Mouse (Mus musculus) forebrain, embryonic 13.5 days (tissue): Measurements from ENCODE around the gene Il23r. TPM values are rescaled to one million over a fixed set of nuclear protein-coding genes. Genes with fewer than 3 reads are reported as not detected.
"Not testable (repeated sequence)": the region's sequence is repeated elsewhere in the genome, so short reads cannot be mapped to it uniquely, and the experiment has no call there.

ENCODE experiments used
- ATAC-seq: fragments of 200-750 bp; cut with Nextera tagmentation; 2 replicates; pipeline ENCODE4 v1.8.0; 2017
- H3K27ac ChIP-seq: fragments of 300-500 bp; sonication (generic); 2 replicates; pipeline ENCODE4 v1.5.1; 2015; ENCODE audit warnings: inconsistent platforms, mild to moderate bottlenecking, moderate library complexity
- H3K27me3 ChIP-seq: fragments of 300-500 bp; sonication (generic); 2 replicates; pipeline ENCODE4 v1.6.1; 2015; ENCODE audit warnings: mild to moderate bottlenecking, inconsistent platforms
- H3K36me3 ChIP-seq: fragments of 300-500 bp; sonication (generic); 2 replicates; pipeline ENCODE4 v1.6.1; 2015; ENCODE audit warnings: mild to moderate bottlenecking, inconsistent platforms; ENCODE audit not compliant: poor library complexity, severe bottlenecking
- H3K4me1 ChIP-seq: fragments of 300-500 bp; sonication (generic); 2 replicates; pipeline ENCODE4 v1.6.1; 2015; ENCODE audit warnings: inconsistent platforms
- H3K4me2 ChIP-seq: fragments of 300-500 bp; sonication (generic); 2 replicates; pipeline ENCODE4 v1.6.1; 2015; ENCODE audit warnings: inconsistent platforms, mild to moderate bottlenecking, moderate library complexity
- H3K4me3 ChIP-seq: fragments of 300-500 bp; sonication (generic); 2 replicates; pipeline ENCODE4 v1.5.1; 2015; ENCODE audit warnings: mild to moderate bottlenecking, inconsistent platforms
- H3K9ac ChIP-seq: fragments of 300-500 bp; sonication (generic); 2 replicates; pipeline ENCODE4 v1.6.1; 2015; ENCODE audit warnings: mild to moderate bottlenecking, inconsistent platforms
- H3K9me3 ChIP-seq: fragments of 300-500 bp; sonication (generic); replicated peaks from 2 replicates; pipeline ENCODE4 v1.6.1; 2016; ENCODE audit warnings: inconsistent platforms
- WGBS: fragments of 180-500 bp; shearing (Covaris S2); methylation state at CpG from one replicate; pipeline ENCODE4 v1.1.7; 2015; 5-methylcytosine and 5-hydroxymethylcytosine counted together
- polyA plus RNA-seq: library from polyadenylated mRNA; unstranded; fragments of >200 nt; fragmentation: Nextera tagmentation; extraction: Ambion mirVana; gene quantifications from 2 replicates; pipeline ENCODE4 v1.2.1, GENCODE M21; 2015

The Il23r gene
- not detected in 2 replicates for polyA plus RNA-seq

- Histone ChIP-seq H3K27me3 (no peaks in the 10 kb centered on the region), H3K36me3 (no peaks in the 10 kb centered on the region), H3K27ac (no peak within 1 kb of the TSS), H3K9me3 (no peaks in the 10 kb centered on the region), H3K4me2 (no peak within 1 kb of the TSS), H3K4me1 (no peaks in the 10 kb centered on the region), H3K4me3 (no peak within 1 kb of the TSS), H3K9ac (no peak within 1 kb of the TSS)
- ATAC-seq: no peak
- WGBS: 82% methylated on average over 2 of the region's 2 CpGs
Observed at GRCm38 (mm10) chr6:67491755-67492154, at the start of gene Il23r. TSS of gene Il23r (minus strand) at chr6:67491855.

- ATAC-seq: no peak; the same call in 1 of the 2 replicates
- Histone ChIP-seq H3K4me1 (peaks cover 17% of the 10 kb centered on the region), H3K4me3 (peak within 1 kb of the TSS; percentile 48), H3K36me3 (no peaks in the 10 kb centered on the region), H3K9me3 (no peaks in the 10 kb centered on the region), H3K27ac (no peak within 1 kb of the TSS), H3K9ac (no peak within 1 kb of the TSS; the same call in none of the 2 replicates), H3K4me2 (peak within 1 kb of the TSS; percentile 80), H3K27me3 (peaks cover 61% of the 10 kb centered on the region)
- WGBS: 4% methylated on average over 8 of the region's 8 CpGs
Observed at GRCm38 (mm10) chr6:67535777-67536054, 44.1 kb upstream of the Il23r start, which contains the start of gene Tacstd2. TSS of gene Tacstd2 (minus strand) at chr6:67535796.

- no peak overlapping the region; the same call in none of the 2 replicates for H3K9ac ChIP-seq
- H3K36me3 ChIP-seq: no peaks in the 10 kb centered on the region
- peak overlapping the region; percentile 80 for H3K4me2 ChIP-seq
- under 1% methylated on average over 62 of the region's 62 CpGs for WGBS
- H3K4me3 ChIP-seq: peak overlapping the region; percentile 48
- H3K27ac ChIP-seq: no peak overlapping the region
- H3K27me3 ChIP-seq: peaks cover 61% of the 10 kb centered on the region
- no peaks in the 10 kb centered on the region for H3K9me3 ChIP-seq
- ATAC-seq: peak; percentile 73
- H3K4me1 ChIP-seq: peaks cover 17% of the 10 kb centered on the region
Observed at GRCm38 (mm10) chr6:67535005-67535776, 43.5 kb upstream of the Il23r start.

- Histone ChIP-seq H3K4me2 (peak overlapping the region; percentile 80), H3K9ac (no peak overlapping the region; the same call in 1 of the 2 replicates), H3K4me1 (peaks cover 17% of the 10 kb centered on the region), H3K27me3 (peaks cover 61% of the 10 kb centered on the region), H3K27ac (no peak overlapping the region), H3K4me3 (peak overlapping the region; percentile 48), H3K36me3 (no peaks in the 10 kb centered on the region), H3K9me3 (no peaks in the 10 kb centered on the region)
- no peak for ATAC-seq
- 7% methylated on average over 31 of the region's 31 CpGs for WGBS
Observed at GRCm38 (mm10) chr6:67534191-67535004, 42.7 kb upstream of the Il23r start.

GRCm38 (mm10) chr6:67532665-67533440, 41.2 kb upstream of the Il23r start:
- Histone ChIP-seq H3K4me2 (peak overlapping the region; percentile 49), H3K4me3 (peak overlapping the region; percentile 20), H3K27me3 (peaks cover 61% of the 10 kb centered on the region), H3K9ac (no peak overlapping the region), H3K9me3 (no peaks in the 10 kb centered on the region), H3K36me3 (no peaks in the 10 kb centered on the region), H3K27ac (no peak overlapping the region), H3K4me1 (peaks cover 17% of the 10 kb centered on the region)
- ATAC-seq: peak; percentile 40
- 13% methylated on average over 29 of the region's 29 CpGs for WGBS

GRCm38 (mm10) chr6:67531822-67532162, 40.1 kb upstream of the Il23r start:
- H3K27me3 ChIP-seq: peaks cover 57% of the 10 kb centered on the region
- 62% methylated on average over 7 of the region's 7 CpGs for WGBS

GRCm38 (mm10) chr6:67530992-67531821, 39.6 kb upstream of the Il23r start:
- WGBS: 65% methylated on average over 9 of the region's 9 CpGs
- ATAC-seq: no peak
- Histone ChIP-seq H3K27me3 (peaks cover 51% of the 10 kb centered on the region), H3K4me1 (peaks cover 17% of the 10 kb centered on the region), H3K9me3 (0 out of 2 replicates have a peak, but pooled peaks cover 2% of the 10 kb centered on the region), H3K4me3 (no peak overlapping the region), H3K9ac (no peak overlapping the region), H3K36me3 (no peaks in the 10 kb centered on the region), H3K27ac (no peak overlapping the region), H3K4me2 (no peak overlapping the region)

More at GRCm38 (mm10) chr6:67531822-67532162, 40.1 kb upstream of the Il23r start:
- Histone ChIP-seq H3K9ac (no peak overlapping the region), H3K4me3 (no peak overlapping the region), H3K36me3 (no peaks in the 10 kb centered on the region), H3K4me1 (peaks cover 17% of the 10 kb centered on the region), H3K4me2 (no peak overlapping the region), H3K9me3 (no peaks in the 10 kb centered on the region), H3K27ac (no peak overlapping the region)
- ATAC-seq: no peak

- no peak overlapping the region for H3K4me2 ChIP-seq
- H3K27ac ChIP-seq: no peak overlapping the region
- H3K9me3 ChIP-seq: 0 out of 2 replicates have a peak, but pooled peaks cover 3% of the 10 kb centered on the region
- H3K4me3 ChIP-seq: no peak overlapping the region
- no peak for ATAC-seq
- H3K4me1 ChIP-seq: no peaks in the 10 kb centered on the region
- H3K27me3 ChIP-seq: peaks cover 3% of the 10 kb centered on the region
- 93% methylated on average over 5 of the region's 5 CpGs for WGBS
- H3K9ac ChIP-seq: no peak overlapping the region
- no peaks in the 10 kb centered on the region for H3K36me3 ChIP-seq
Observed at GRCm38 (mm10) chr6:67526356-67526755, 34.7 kb upstream of the Il23r start.

GRCm38 (mm10) chr6:67510752-67511151, 19.1 kb upstream of the Il23r start:
- H3K27ac ChIP-seq: no peak overlapping the region
- no peaks in the 10 kb centered on the region for H3K27me3 ChIP-seq
- peak; percentile 43; the same call in 1 of the 2 replicates for ATAC-seq
- no peaks in the 10 kb centered on the region for H3K9me3 ChIP-seq
- no peak overlapping the region for H3K4me2 ChIP-seq
- H3K4me1 ChIP-seq: no peaks in the 10 kb centered on the region
- H3K4me3 ChIP-seq: no peak overlapping the region
- no peaks in the 10 kb centered on the region for H3K36me3 ChIP-seq
- no peak overlapping the region for H3K9ac ChIP-seq

- peak; percentile 82 for ATAC-seq
- H3K4me1 ChIP-seq, H3K27ac ChIP-seq, H3K9me3 ChIP-seq, H3K4me2 ChIP-seq, H3K4me3 ChIP-seq, H3K36me3 ChIP-seq, H3K9ac ChIP-seq, H3K27me3 ChIP-seq: not testable (repeated sequence)
- 88% methylated on average over 2 of the region's 6 CpGs for WGBS
Observed at GRCm38 (mm10) chr6:67501938-67502337, 10.3 kb upstream of the Il23r start.

GRCm38 (mm10) chr6:67481012-67481411, 10.6 kb downstream of the Il23r start:
- ATAC-seq: no peak
- H3K4me3 ChIP-seq: no peak overlapping the region
- no peaks in the 10 kb centered on the region for H3K27me3 ChIP-seq
- no peaks in the 10 kb centered on the region for H3K4me1 ChIP-seq
- H3K36me3 ChIP-seq: no peaks in the 10 kb centered on the region
- 67% methylated on average over 2 of the region's 2 CpGs for WGBS
- no peaks in the 10 kb centered on the region for H3K9me3 ChIP-seq
- H3K4me2 ChIP-seq: no peak overlapping the region
- H3K9ac ChIP-seq: no peak overlapping the region
- no peak overlapping the region for H3K27ac ChIP-seq
